Mouse (Mus musculus): ENCODE measurements at regions not wholly inside any gene's neighbourhood (a gene's known extent, or its start where the extent isn't known, plus 50 kb on each side); places are given as distances from the start of the nearest gene placed in this dataset.

- TF ChIP-seq EP300 (IDR thresholded peaks at IDR 0.05; ENCODE audit: low read depth) (no peak), CTCF (IDR thresholded peaks at IDR 0.05; ENCODE audit: low read depth) (peak; percentile 41)
Measured at GRCm38 (mm10) chr4:153175660-153176059, 307.0 kb downstream of the Ajap1 start.
